Mouse (Mus musculus): Measurements from ENCODE around the gene Il2ra. TPM values are rescaled to one million over a fixed set of nuclear protein-coding genes. Genes with fewer than 3 reads are reported as not detected.
A peak's percentile ranks its signal among the peaks of the same experiment; 100 is the strongest.

The Il2ra gene
- total RNA-seq, 1 experiment from 2014 or later, result 0.19 TPM

DNA sequence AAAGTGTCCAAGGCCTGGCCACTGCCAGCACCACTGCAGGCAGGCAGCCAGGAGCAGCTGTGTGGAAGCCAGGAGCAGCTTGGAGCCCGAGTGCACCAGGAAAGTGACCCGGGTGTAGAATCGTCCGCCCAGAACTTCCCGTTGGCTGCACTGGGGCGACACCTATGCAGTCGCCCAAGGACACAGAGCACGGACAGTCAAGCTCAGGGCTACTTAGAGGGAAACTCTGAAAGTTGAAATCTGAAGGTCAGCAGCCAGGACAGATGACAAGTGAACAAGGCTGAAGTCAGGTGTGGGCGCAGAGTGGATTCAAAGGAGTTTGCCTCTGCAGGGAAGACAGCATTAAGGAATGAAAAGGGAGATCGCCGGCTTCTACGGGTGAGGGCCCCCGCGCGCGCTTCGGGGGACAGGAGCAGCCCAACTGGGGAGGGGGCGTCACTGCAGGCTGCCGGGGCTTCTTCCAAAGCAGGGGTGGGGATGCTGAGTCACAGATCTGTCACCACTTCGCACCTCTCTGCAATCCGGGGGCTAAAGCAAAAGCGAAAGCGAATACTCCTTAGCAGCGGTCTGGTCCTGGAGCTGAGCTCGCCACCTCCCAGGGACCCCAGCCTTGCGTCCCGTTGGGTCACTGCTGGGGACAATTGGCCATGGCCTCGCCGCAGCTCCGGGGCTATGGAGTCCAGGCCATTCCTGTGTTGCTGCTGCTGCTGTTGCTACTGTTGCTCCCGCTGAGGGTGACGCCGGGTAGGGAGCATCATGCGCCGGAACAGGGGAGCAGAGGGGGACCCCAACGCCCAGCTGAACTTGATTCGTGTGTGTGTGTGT is 62.8 kb downstream of the Il2ra start, which contains the start of gene Il15ra:
TSS of gene Il15ra (plus strand) at position 90 of the 825 bp plus-strand sequence.
- DNase-seq, result peak; percentile 93

DNA sequence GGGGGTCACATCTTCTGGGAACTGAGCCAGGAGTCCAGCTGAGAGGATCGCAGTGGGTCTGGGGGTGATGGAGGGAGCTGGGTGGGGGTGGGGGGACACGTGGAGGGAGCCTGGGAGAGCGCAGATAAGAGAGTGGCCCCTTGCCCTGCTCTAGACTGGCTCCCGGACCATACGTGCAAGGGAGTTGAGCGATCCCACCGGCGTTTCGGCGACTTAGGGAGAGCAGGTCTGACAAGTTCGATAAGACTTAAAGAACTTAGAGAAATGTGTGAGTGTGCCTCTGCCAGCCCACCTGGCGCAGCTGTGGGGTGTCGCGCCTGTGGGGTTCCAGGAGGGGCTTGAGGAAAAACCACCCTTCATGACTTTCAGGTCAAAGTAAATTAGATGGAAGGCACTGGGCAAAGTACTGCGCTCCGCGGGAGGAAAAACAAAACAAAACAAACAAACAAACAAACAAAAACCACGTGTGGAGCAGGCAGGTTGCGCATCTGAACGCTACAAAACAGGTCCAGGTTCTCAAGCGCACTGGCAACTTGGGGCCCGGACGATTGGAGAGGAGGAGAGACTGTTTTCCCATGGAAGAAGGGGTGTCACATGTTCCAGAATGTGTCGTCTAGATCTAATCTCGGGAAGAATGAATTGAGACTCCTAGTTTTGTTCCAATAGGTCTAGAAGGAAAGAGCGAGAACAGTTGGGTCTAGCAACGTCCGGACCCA is 63.6 kb downstream of the Il2ra start:
- DNase-seq, result no peak

- DNase-seq, result peak; percentile 30
These were observed 64.1 kb downstream of the Il2ra start for GRCm38 (mm10) chr2:11706746-11707065.

- DNase-seq, result peak; percentile 14
These were observed 65.9 kb downstream of the Il2ra start for GRCm38 (mm10) chr2:11708538-11708937.

DNA sequence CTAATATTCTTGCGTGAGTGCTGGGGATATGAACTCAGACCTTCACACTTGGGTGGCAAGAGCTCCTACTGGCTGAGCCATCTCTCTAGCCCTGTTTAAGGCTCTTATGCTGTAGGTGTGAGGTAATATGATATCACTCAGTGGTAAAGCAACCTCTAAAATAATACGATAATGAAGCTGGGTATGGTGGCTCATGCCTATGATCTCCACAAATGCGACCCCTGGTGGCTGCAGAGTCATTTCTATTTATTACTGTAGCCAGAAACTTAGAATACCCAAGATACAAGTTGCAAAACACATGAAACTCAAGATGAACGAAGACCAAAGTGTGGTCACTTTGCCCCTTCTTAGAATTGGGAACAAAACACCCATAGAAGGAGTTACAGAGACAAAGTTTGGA is 67.5 kb downstream of the Il2ra start:
- peak; percentile 60 for DNase-seq

DNA sequence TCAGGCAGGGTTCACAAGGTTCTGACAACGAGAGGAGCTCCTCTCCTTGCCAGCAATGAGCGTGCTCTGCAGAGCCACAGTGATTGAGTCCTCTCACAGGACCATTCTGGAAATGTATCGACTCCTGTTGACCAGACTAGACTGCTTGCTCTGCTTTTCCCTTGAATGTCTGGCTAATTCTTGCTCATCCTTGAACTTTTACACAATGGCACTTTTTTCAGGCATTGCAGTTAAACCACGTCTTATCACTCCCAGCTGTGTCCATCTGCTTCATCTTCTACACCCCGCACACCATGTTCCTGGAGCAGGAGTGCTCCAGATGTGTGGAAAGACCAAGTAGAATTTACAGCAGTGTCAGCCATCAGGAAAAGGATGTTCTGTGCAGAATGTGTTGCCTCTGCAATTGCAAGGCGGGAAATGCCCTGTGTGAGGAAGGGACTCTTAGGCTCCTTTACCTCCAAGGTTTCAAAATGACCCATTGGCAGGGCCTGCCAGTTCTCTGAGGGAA is 69.9 kb downstream of the Il2ra start:
- DNase-seq, result no peak

DNA sequence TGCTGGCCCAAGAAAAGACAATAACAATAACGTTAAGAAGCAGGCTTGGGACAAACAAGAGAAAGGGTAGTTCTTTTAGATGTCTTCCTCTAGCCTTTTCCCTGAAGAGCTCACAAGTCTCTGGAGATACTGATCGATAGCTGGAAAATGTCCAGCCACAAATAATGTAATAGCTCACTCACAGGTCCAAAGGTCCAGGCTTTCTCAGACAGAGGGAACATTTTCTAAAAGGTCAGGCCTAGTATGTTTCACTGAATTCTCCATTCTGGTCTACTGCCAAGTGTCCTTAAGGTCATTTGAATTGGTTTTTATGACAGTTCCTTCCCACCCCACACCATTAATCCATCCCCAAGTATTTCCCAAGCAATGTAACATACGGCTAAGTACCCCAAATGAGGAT is 70.4 kb downstream of the Il2ra start:
- DNase-seq, result no peak

GRCm38 (mm10) chr2:11714535-11714934 is 71.9 kb downstream of the Il2ra start:
- DNase-seq, result no peak

- no peak for DNase-seq
These were observed 76.0 kb downstream of the Il2ra start for GRCm38 (mm10) chr2:11718573-11718972.

GRCm38 (mm10) chr2:11722564-11722963 is 80.0 kb downstream of the Il2ra start:
- DNase-seq, result no peak

- DNase-seq, result no peak
These were observed 85.0 kb downstream of the Il2ra start for GRCm38 (mm10) chr2:11727574-11727973.

GRCm38 (mm10) chr2:11729091-11729490 is 86.5 kb downstream of the Il2ra start:
- no peak for DNase-seq

- DNase-seq, result no peak
These were observed 90.4 kb downstream of the Il2ra start for GRCm38 (mm10) chr2:11732978-11733377.

DNA sequence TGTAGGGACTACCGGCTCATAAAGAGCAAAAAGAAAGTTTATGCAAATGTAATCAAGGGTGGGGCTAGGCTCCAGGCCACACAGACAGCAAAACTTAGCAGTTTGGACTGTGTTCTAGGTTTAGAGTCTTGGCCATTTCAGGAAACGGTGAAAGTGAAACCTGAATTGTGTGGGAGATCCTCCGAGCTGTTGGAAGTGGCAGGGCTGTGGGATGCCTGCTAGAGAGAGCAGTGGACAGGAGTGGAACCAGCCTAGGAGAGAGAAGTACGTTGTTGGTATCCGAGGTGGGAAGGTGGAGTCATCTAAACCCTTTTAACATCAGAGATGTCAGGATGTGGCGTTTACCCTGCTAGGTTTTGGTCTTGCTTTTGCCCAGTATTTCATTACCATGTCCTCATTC is 93.2 kb downstream of the Il2ra start:
- no peak for DNase-seq

GRCm38 (mm10) chr2:11738794-11739193 is 96.2 kb downstream of the Il2ra start:
- DNase-seq, result no peak

DNA sequence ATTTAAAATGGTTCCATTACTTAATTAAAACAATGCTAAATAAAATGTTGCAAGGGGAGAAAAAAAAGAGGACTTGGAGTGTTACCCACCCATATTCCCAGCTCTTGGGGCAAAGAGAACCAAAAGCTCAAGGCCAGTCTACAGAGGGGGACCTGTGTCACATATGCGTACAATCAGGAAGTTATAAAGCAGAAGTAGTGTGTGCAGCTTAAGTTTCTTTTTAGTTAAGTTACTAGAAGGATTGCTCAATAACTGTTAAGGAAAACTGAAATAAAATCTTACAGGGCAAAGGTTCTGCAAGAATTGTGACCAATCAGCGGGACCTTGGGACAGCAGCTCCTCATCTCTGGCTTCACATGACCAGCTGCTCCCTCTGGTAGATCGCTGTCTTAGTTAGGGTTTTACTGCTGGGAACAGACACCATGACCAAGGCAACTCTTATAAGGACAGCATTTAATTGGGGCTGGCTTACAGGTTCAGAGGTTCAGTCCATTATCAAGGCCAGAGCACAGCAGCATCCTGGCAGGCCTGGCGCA is 97.0 kb downstream of the Il2ra start:
- no peak for DNase-seq

Other genes with a start within 250 kb of the Il2ra start
- gene Pfkfb3, start 88.7 kb upstream of the Il2ra start, total RNA-seq (2021), result 136 and 152 TPM in 2 replicates
- gene Rbm17, start 38.7 kb upstream of the Il2ra start, total RNA-seq (2021), result 121 and 145 TPM in 2 replicates
- not detected in 2 replicates for gene Gm17490, start 16.5 kb upstream of the Il2ra start, total RNA-seq (2021)
- gene Il15ra, start 62.5 kb downstream of the Il2ra start, total RNA-seq (2021), result 50.8 and 59.1 TPM in 2 replicates
- gene Fbh1, start 134.8 kb downstream of the Il2ra start, total RNA-seq (2021), result 102 and 118 TPM in 2 replicates
- 32.9 and 46.8 TPM in 2 replicates for gene Ankrd16, start 135.1 kb downstream of the Il2ra start, total RNA-seq (2021)

All from adrenal gland, postnatal 14 days (tissue).